Mouse (Mus musculus) kidney, postnatal 0 days (tissue): ENCODE data around the gene Hmgb4. TPM values are rescaled to one million over a fixed set of nuclear protein-coding genes. Genes with fewer than 3 reads are reported as not detected.
A peak's percentile ranks its signal among the peaks of the same experiment; 100 is the strongest.

Experiments
- ATAC-seq: fragments of 200-750 bp; cut with Nextera tagmentation; replicated peaks from 2 replicates; pipeline ENCODE4 v1.8.0; 2017; ENCODE audit warnings: low read depth, moderate number of reproducible peaks, moderate TSS enrichment, moderate library complexity; ENCODE audit not compliant: low FRiP score
- DNase-seq: peaks from one replicate; pipeline ENCODE4 v3.0.0-alpha.2; 2016; ENCODE audit warnings: low spot score
- H3K27ac ChIP-seq: fragments of 300-500 bp; sonication (generic); 2 replicates; pipeline ENCODE4 v1.5.1; 2014; ENCODE audit warnings: mild to moderate bottlenecking
- H3K27me3 ChIP-seq: fragments of 300-500 bp; sonication (generic); 2 replicates; pipeline ENCODE4 v1.6.1; 2014; ENCODE audit warnings: low read length, mixed read lengths; ENCODE audit not compliant: insufficient read depth
- H3K36me3 ChIP-seq: fragments of 300-500 bp; sonication (generic); 2 replicates; pipeline ENCODE4 v1.6.1; 2014; ENCODE audit warnings: low read length, mixed read lengths; ENCODE audit not compliant: insufficient read depth
- H3K4me1 ChIP-seq: fragments of 300-500 bp; sonication (generic); replicated peaks from 2 replicates; pipeline ENCODE4 v1.6.1; 2014; ENCODE audit warnings: antibody characterized with exemption, low read length, mixed read lengths; ENCODE audit not compliant: insufficient read depth
- H3K4me2 ChIP-seq: fragments of 300-500 bp; sonication (generic); 2 replicates; pipeline ENCODE4 v1.6.1; 2014; ENCODE audit warnings: mild to moderate bottlenecking, low read length, moderate library complexity, mixed read lengths
- H3K4me3 ChIP-seq: fragments of 300-500 bp; sonication (generic); replicated peaks from 2 replicates; pipeline ENCODE4 v1.5.1; 2014; ENCODE audit warnings: low read depth, low read length
- H3K9ac ChIP-seq: fragments of 300-500 bp; sonication (generic); 2 replicates; pipeline ENCODE4 v1.6.1; 2014; ENCODE audit warnings: low read depth, low read length
- H3K9me3 ChIP-seq: fragments of 300-500 bp; sonication (generic); replicated peaks from 2 replicates; pipeline ENCODE4 v1.6.1; 2016; ENCODE audit warnings: low read length, inconsistent platforms, mixed read lengths
- CTCF ChIP-seq: IDR thresholded peaks from 2 replicates; pipeline ENCODE4 v1.5.1; 2016; ENCODE audit warnings: antibody characterized with exemption, low read depth, mild to moderate bottlenecking, moderate library complexity
- WGBS: fragments of 180-500 bp; shearing (Covaris S2); extraction: QIAGEN DNeasy Blood & Tissue Kit; methylation state at CpG from one replicate; pipeline ENCODE4 v1.1.7; 2014; 5-methylcytosine and 5-hydroxymethylcytosine counted together
- polyA plus RNA-seq: library from polyadenylated mRNA; unstranded; fragments of >200 nt; fragmentation: Nextera tagmentation; extraction: Ambion mirVana; gene quantifications from 2 replicates; pipeline ENCODE4 v1.2.1, GENCODE M21; 2015

Gene Hmgb4
- polyA plus RNA-seq, 1 experiment from 2014 or later = not detected

DNA sequence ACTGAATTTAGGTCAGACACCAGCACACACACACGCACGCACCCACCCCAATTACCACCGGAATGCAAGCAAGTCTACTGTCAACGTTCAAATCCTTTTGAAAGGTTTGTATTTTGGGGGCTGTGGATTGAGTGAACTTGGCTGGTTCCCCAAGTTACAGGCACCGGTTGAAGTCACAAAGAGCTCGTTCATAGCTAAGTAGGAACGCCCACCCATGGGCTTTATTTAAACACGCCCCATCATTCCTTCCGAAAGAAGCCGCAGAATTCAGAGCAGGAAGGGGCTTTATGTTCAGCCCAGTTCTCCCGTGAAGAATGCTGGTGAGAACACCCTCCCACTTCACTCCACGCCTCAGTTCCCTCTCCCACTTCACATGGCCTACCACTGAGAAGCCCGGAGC, 27.3 kb downstream of the Hmgb4 start:
- 82% methylated on average over 13 of the region's 13 CpGs for WGBS
- H3K4me1 ChIP-seq = no peaks in the 10 kb centered on the region
- H3K27ac ChIP-seq = no peak overlapping the region
- H3K36me3 ChIP-seq = no peaks in the 10 kb centered on the region
- no peak overlapping the region for H3K4me2 ChIP-seq
- no peak overlapping the region for H3K9ac ChIP-seq
- ATAC-seq (no peak), DNase-seq (no peak)
- TF ChIP-seq CTCF = no peak
- H3K27me3 ChIP-seq = no peaks in the 10 kb centered on the region
- H3K9me3 ChIP-seq = no peaks in the 10 kb centered on the region
- no peak overlapping the region for H3K4me3 ChIP-seq

DNA sequence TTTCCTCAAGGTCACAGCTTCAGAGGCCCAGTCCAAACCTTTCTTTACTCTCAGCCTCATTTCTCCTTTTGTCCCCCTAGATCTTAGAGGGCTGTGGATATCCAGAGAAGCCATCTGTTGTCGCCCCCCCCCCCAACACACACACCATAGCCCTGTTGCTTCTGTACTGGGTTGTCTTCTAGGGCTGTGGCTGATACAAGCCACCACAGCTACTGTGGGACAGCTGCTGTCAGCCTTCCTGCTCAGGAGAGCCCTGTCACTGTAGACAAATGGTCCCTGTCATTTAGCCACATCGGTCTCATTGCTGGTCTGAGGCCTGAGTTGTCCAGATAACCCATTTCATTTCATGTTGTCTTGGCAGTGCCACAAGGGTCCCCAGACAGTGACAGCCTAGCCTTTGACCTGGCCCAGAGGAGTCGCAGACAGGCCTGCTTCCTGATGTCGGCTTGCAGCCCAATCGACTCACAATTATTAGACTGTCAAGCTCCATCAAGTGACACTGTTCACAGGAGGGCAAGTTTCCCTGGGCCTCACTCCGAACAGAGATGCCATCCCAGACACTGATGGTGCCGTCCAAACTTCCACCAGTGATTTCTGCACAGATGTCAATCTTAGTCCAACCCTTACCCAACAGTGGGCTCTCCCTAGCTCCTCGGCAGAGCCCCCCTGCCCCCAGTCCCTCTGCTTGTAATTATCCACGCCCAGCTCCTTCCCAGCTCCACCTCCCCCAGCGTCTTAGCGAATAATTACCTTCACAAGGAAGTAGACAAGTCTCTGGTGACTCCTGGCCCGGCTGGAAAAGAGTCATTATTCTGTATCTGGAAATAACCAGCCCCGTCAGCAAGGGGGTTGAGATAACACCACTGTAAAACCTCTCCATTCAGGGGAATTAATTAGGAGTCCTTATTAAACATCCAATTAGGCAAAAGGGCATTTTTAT, 33.1 kb downstream of the Hmgb4 start:
- Histone ChIP-seq H3K9me3 (no peaks in the 10 kb centered on the region), H3K4me2 (no peak overlapping the region), H3K36me3 (no peaks in the 10 kb centered on the region), H3K9ac (no peak overlapping the region), H3K27ac (peak overlapping the region; percentile 11; the same call in 1 of the 2 replicates), H3K4me3 (no peak overlapping the region), H3K27me3 (no peaks in the 10 kb centered on the region), H3K4me1 (no peaks in the 10 kb centered on the region)
- ATAC-seq (no peak; the same call in 1 of the 2 replicates), DNase-seq (no peak)
- TF ChIP-seq CTCF = no peak
- WGBS = 23% methylated on average over 13 of the region's 13 CpGs

DNA sequence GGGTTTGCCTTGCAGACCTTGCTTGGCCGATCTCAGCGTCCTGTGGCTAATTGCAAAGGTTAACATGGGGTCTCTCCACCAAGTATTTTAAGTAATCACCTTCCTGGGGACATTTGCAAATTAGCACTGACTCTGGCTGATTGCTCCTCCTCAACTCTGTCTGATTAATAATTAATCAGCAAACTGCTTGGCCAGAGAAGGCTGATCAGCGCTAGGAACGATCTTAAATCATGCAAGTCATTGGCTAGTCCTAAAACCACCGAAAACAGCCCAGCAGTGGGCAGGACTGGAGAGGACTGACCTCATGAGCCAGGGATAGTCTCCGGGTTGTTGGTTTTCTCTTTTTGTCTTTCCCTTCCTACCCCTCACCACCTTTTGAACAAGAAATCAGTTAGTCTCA, 36.3 kb downstream of the Hmgb4 start:
- H3K4me2 ChIP-seq = no peak overlapping the region
- no peak overlapping the region for H3K27ac ChIP-seq
- DNase-seq (peak; percentile 21), ATAC-seq (0 out of 2 replicates have a peak, but pooled peaks have one; percentile 17)
- H3K9ac ChIP-seq = no peak overlapping the region
- H3K9me3 ChIP-seq = no peaks in the 10 kb centered on the region
- H3K36me3 ChIP-seq = no peaks in the 10 kb centered on the region
- H3K4me3 ChIP-seq = no peak overlapping the region
- no peaks in the 10 kb centered on the region for H3K27me3 ChIP-seq
- TF ChIP-seq CTCF = no peak
- no peaks in the 10 kb centered on the region for H3K4me1 ChIP-seq
- 42% methylated on average over 6 of the region's 6 CpGs for WGBS

DNA sequence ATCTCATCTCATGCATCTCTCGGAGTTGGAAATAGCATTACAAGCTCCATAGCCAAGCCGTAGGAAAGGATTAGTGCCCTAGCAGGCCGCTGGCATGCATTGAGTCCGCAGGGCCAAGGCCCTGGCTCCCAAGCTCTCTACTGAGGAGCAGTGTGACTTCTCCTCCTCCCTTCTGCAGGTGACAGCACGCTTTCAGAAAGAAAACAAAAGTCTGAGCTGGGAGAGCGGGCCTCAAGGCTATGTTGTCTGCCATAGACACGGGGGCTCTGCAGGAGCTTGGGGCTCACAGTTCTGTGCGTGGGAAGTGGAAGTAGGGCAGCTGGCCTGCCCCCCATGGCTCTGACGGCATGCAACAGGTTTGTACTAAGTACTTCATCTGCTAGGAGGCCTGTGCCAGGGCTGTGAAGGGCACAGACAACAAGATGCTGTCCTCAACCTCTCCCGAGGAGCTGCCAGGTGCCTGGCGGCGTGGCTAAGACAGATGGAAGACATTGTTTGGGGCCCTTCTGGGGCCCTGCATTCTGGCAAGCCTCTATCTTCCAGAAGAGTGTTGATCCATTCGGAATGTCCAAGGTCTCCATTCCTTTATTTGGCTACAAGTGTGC, 42.7 kb downstream of the Hmgb4 start:
- H3K4me1 ChIP-seq = no peaks in the 10 kb centered on the region

More for the DNA sequence above, 42.7 kb downstream of the Hmgb4 start:
- no peaks in the 10 kb centered on the region for H3K9me3 ChIP-seq
- H3K27me3 ChIP-seq = no peaks in the 10 kb centered on the region
- no peaks in the 10 kb centered on the region for H3K36me3 ChIP-seq
- WGBS = 65% methylated on average over 13 of the region's 13 CpGs
- no peak for DNase-seq
- no peak for TF ChIP-seq CTCF
- H3K9ac ChIP-seq = no peak overlapping the region
- H3K27ac ChIP-seq = no peak overlapping the region
- H3K4me2 ChIP-seq = no peak overlapping the region
- no peak for ATAC-seq
- no peak overlapping the region for H3K4me3 ChIP-seq
